Mouse (Mus musculus): ENCODE data around the gene Arhgef25.

DNA sequence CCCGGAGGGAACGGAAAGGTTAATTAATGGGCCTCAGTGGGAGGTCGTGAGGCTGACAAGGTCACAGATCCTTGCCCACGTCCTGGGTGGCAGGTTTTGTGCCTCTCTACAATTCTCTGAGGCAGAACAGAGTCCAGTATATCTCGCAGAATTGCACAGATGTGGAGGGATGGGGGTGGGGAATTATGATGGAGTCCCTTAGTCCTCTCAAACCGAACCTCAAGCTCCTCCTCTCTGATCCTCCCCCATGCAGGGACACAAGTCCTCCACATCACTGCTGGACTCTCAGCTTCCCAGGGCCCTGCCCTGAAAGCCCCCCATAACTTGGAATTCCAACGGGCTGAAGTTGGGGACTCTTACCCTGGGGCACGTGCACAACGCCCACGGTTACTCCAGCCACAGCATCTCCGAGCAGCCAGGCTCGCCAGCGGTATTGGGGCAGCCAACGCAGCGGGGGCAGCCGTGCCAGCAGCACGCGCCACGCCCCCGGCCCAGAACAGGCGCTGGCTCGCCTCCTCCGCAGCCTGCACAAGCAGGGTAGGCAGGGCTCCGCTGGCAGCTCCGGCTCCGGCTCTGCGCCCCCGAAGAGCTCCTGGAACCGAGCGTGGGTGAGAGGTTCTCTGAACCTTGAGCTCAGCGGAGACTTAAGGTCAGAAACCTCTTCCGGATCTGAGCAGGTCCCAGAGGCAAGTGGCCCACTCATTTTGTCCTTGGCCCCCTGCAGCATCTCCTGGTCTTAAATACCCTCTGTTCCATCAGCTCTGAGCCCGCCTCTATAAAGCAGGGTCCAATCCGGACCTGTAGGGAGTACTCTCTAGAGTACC, 9.8 kb downstream of the Arhgef25 start, which contains the start of gene Slc26a10:
- TF ChIP-seq POLR2A (IDR thresholded peaks at IDR 0.05; ENCODE audit: low read depth, low read length) (no peak), CTCF (conservative IDR thresholded peaks at IDR 0.05; ENCODE audit: insufficient read depth, insufficient read length, low read depth, low read length) (no peak)

Measured in kidney, adult 2 months (tissue).